Mouse (Mus musculus): ENCODE data around the gene Sec24d. TPM values are rescaled to one million over a fixed set of nuclear protein-coding genes. Genes with fewer than 3 reads are reported as not detected.
"Not testable (repeated sequence)": the region's sequence is repeated elsewhere in the genome, so short reads cannot be mapped to it uniquely, and the experiment has no call there.

The Sec24d gene
- total and polyA plus RNA-seq, 2 experiments: 46.4 to 89.7 TPM

DNA sequence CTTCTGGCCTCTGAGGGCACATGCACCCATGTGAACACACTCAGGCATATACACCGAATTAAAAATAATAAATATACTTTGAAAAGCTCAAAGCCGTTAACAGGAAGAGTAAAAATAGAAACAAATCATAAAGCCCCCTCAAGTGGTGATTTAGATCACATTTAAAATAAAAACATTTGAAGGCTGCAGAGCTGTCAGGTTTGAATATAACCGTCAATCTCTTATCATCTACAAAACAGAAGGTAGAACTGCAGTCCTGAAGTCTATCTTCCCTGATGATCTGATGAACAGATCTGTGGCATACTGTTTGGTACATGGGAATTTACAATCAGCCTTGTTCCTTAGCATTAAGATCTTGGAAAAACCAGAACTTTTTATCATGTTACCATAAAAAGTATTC lies 109.3 kb downstream of the Sec24d start:
- TF ChIP-seq CTCF (IDR thresholded peaks at IDR 0.05; ENCODE audit: low read depth, low read length): no peak
- TF ChIP-seq POLR2A (IDR thresholded peaks at IDR 0.05; ENCODE audit: extremely low read depth, insufficient read depth, low read length): no peak
- Histone ChIP-seq H3K4me3 (ENCODE audit: insufficient read depth, low read depth, low read length) (no peak overlapping the region), H3K27me3 (ENCODE audit: control insufficient read depth, insufficient read depth, low read length) (no peaks in the 10 kb centered on the region), H3K27ac (replicated peaks; ENCODE audit: insufficient read depth, low read depth, low read length) (no peak overlapping the region), H3K36me3 (ENCODE audit: control insufficient read depth, insufficient read depth, low read length) (peaks cover 23% of the 10 kb centered on the region), H3K4me1 (ENCODE audit: control insufficient read depth, insufficient read depth, low read length) (no peaks in the 10 kb centered on the region), H3K9ac (ENCODE audit: low read depth, low read length) (no peak overlapping the region), H3K79me2 (ENCODE audit: control insufficient read depth, insufficient read depth, low read length) (no peaks in the 10 kb centered on the region)
- no peak for DNase-seq (ENCODE audit: extremely low read depth, low read depth, low spot score)
- WGBS: 99% methylated on average over 3 of the region's 3 CpGs

DNA sequence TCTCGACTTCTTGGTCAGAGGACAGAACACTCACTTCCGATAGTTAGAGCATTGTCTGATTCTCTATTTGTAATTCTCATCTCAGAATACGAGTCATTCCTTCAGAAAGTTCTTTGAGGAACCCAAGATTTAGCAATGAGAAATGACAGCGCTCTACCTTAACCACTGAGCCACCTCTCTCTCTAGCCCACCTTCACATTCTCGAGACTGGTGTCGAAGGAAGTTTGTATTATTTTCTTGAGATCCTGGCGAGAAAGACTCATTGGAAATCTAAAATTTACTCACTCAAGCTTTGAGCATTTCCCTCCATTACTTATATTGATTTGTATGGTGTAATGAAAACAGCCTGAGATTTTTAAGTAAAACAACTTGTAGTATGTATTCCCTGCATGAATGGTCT lies 117.2 kb downstream of the Sec24d start:
- TF ChIP-seq POLR2A (IDR thresholded peaks at IDR 0.05; ENCODE audit: extremely low read depth, insufficient read depth, low read length) (no peak), CTCF (IDR thresholded peaks at IDR 0.05; ENCODE audit: low read depth, low read length) (no peak)
- DNase-seq (ENCODE audit: extremely low read depth, low read depth, low spot score): no peak
- H3K27me3 ChIP-seq (ENCODE audit: control insufficient read depth, insufficient read depth, low read length): no peaks in the 10 kb centered on the region
- H3K4me1 ChIP-seq (ENCODE audit: control insufficient read depth, insufficient read depth, low read length): no peaks in the 10 kb centered on the region; the same call in 1 of the 2 replicates
- H3K27ac ChIP-seq (replicated peaks; ENCODE audit: insufficient read depth, low read depth, low read length): no peak overlapping the region
- no peak overlapping the region for H3K4me3 ChIP-seq (ENCODE audit: insufficient read depth, low read depth, low read length)
- peaks cover 7% of the 10 kb centered on the region for H3K36me3 ChIP-seq (ENCODE audit: control insufficient read depth, insufficient read depth, low read length)
- 91% methylated on average over 7 of the region's 7 CpGs for WGBS
- no peak overlapping the region for H3K9ac ChIP-seq (ENCODE audit: low read depth, low read length)
- peaks cover 2% of the 10 kb centered on the region; the same call in 1 of the 2 replicates for H3K79me2 ChIP-seq (ENCODE audit: control insufficient read depth, insufficient read depth, low read length)

DNA sequence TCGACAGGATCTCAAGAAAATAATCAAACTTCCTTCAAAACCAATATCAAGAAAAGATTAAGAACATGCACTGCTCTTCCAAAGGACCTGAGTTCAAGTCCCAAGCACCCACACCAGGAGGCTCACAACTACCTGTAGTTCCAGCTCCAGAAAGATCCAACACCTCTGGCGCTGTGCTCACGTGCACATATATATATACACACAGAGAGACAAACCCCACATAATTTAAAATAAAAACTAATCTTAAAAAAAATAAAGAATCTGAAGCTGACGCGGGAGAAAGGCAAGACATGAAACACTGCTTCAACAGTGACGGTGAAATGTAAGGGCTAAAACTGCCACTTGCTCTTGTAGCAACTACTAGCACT lies 117.8 kb downstream of the Sec24d start:
- H3K4me1 ChIP-seq (ENCODE audit: control insufficient read depth, insufficient read depth, low read length): no peaks in the 10 kb centered on the region; the same call in 1 of the 2 replicates
- WGBS: 6% methylated on average over 6 of the region's 6 CpGs
- no peak for TF ChIP-seq CTCF (IDR thresholded peaks at IDR 0.05; ENCODE audit: low read depth, low read length)
- no peak for TF ChIP-seq POLR2A (IDR thresholded peaks at IDR 0.05; ENCODE audit: extremely low read depth, insufficient read depth, low read length)
- peaks cover 2% of the 10 kb centered on the region; the same call in 1 of the 2 replicates for H3K36me3 ChIP-seq (ENCODE audit: control insufficient read depth, insufficient read depth, low read length)
- H3K79me2 ChIP-seq (ENCODE audit: control insufficient read depth, insufficient read depth, low read length): peaks cover 2% of the 10 kb centered on the region; the same call in 1 of the 2 replicates
- peak overlapping the region; percentile 90 for H3K4me3 ChIP-seq (ENCODE audit: insufficient read depth, low read depth, low read length)
- H3K27ac ChIP-seq (replicated peaks; ENCODE audit: insufficient read depth, low read depth, low read length): peak overlapping the region; percentile 63; the same call in 1 of the 2 replicates
- peak overlapping the region; percentile 83 for H3K9ac ChIP-seq (ENCODE audit: low read depth, low read length)
- no peaks in the 10 kb centered on the region for H3K27me3 ChIP-seq (ENCODE audit: control insufficient read depth, insufficient read depth, low read length)
- DNase-seq (ENCODE audit: extremely low read depth, low read depth, low spot score): no peak

DNA sequence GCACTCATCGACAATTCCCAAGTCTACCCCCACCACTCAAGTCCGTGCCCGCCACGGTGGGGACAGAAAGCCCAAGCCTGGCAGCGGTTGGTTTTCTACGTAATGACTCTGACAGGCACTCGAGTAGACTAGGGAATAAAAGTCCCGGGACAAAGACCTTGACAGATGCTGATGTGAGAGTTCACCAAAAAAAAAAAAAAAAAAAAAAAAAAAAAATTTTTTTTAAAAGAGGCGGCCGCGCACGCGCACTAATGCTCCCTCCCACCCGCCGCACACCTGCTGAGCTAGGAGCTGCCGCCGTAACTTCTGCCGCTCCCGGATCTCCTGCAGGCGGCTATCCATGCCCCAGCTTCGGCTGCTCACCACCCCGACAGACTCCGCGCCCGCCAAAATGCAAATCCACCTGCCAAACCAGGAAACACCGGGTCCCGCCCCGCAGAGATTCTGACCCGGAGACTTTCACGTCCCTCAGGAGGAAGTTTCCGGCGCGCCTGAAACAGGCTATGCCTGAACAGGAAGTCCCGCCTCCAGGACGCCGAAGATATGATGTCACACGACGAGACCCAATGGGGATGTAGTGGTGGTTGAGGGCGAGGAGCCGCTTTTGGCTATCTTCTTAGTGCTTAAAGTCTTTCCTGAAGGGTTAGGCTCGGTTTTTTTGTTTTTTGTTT lies 118.4 kb downstream of the Sec24d start, which contains the start of gene Mettl14:
Gene Mettl14 (minus strand): TSS at position 623 of the 671 bp plus-strand sequence.
- H3K4me3 ChIP-seq (ENCODE audit: insufficient read depth, low read depth, low read length): peak within 1 kb of the TSS; percentile 90
- 0 out of 2 replicates have a peak, but pooled peaks cover 2% of the 10 kb centered on the region for H3K36me3 ChIP-seq (ENCODE audit: control insufficient read depth, insufficient read depth, low read length)
- no peaks in the 10 kb centered on the region; the same call in 1 of the 2 replicates for H3K4me1 ChIP-seq (ENCODE audit: control insufficient read depth, insufficient read depth, low read length)
- DNase-seq (ENCODE audit: extremely low read depth, low read depth, low spot score): peak; percentile 94
- H3K79me2 ChIP-seq (ENCODE audit: control insufficient read depth, insufficient read depth, low read length): peaks cover 2% of the 10 kb centered on the region; the same call in 1 of the 2 replicates
- WGBS: under 1% methylated on average over 41 of the region's 41 CpGs
- TF ChIP-seq POLR2A (IDR thresholded peaks at IDR 0.05; ENCODE audit: extremely low read depth, insufficient read depth, low read length) (no peak), CTCF (IDR thresholded peaks at IDR 0.05; ENCODE audit: low read depth, low read length) (no peak)
- peak within 1 kb of the TSS; percentile 91 for H3K27ac ChIP-seq (replicated peaks; ENCODE audit: insufficient read depth, low read depth, low read length)
- H3K27me3 ChIP-seq (ENCODE audit: control insufficient read depth, insufficient read depth, low read length): no peaks in the 10 kb centered on the region
- peak within 1 kb of the TSS; percentile 87 for H3K9ac ChIP-seq (ENCODE audit: low read depth, low read length)

DNA sequence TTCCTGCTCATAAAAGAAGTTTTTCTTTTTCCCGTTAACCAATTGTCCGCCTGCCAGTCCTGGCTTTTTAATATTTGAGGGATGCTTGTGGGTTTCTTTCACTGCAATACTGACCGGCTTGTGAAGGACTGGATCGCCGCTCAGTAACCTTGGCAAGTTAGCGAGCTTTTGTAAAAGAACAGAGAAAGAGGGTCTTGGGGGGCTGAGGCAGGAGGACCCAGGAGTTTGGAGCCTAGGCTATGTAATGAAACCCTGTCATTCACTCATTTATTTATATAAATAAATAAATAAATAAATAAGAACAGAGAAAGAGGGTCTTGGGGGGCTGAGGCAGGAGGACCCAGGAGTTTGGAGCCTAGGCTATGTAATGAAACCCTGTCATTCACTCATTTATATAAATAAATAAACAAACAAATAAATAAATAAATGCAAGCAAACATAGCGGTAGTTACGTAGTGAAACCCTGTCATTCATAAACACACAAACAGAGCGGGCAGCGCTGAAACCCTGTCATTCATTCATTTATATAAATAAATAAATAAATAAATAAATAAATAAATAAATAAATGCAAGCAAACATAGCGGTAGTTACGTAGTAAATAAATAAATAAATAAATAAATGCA lies 119.0 kb downstream of the Sec24d start:
- WGBS: 18% methylated on average over 12 of the region's 12 CpGs
- peak overlapping the region; percentile 45 for H3K4me3 ChIP-seq (ENCODE audit: insufficient read depth, low read depth, low read length)
- DNase-seq (ENCODE audit: extremely low read depth, low read depth, low spot score); H3K79me2 ChIP-seq (ENCODE audit: control insufficient read depth, insufficient read depth, low read length); H3K9ac ChIP-seq (ENCODE audit: low read depth, low read length); H3K27ac ChIP-seq (replicated peaks; ENCODE audit: insufficient read depth, low read depth, low read length); H3K4me1 ChIP-seq (ENCODE audit: control insufficient read depth, insufficient read depth, low read length); H3K36me3 ChIP-seq (ENCODE audit: control insufficient read depth, insufficient read depth, low read length); H3K27me3 ChIP-seq (ENCODE audit: control insufficient read depth, insufficient read depth, low read length): not testable (repeated sequence)

DNA sequence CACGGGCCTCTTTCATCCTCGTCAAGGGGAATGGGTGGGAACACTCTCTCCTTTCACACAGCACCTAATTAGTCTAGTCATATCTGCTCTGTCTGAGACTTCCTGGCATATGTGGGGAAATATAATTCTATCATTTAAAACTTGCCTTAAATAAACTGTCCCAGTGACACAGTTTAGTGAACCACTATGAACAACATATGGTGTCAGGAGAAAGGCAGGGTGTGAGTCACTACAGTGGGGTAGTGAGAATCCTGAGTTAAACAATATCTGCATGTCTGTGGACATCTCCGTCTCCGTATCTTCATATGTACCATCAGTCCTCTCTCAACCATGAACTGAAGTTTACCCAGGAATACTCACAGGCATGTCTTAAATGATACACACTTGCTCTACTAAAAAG lies 123.9 kb downstream of the Sec24d start:
- 75% methylated on average over 4 of the region's 4 CpGs for WGBS

More for the DNA sequence above, 123.9 kb downstream of the Sec24d start:
- H3K79me2 ChIP-seq (ENCODE audit: control insufficient read depth, insufficient read depth, low read length): no peaks in the 10 kb centered on the region
- no peaks in the 10 kb centered on the region for H3K4me1 ChIP-seq (ENCODE audit: control insufficient read depth, insufficient read depth, low read length)
- no peak overlapping the region for H3K4me3 ChIP-seq (ENCODE audit: insufficient read depth, low read depth, low read length)
- H3K27ac ChIP-seq (replicated peaks; ENCODE audit: insufficient read depth, low read depth, low read length): no peak overlapping the region
- no peaks in the 10 kb centered on the region for H3K36me3 ChIP-seq (ENCODE audit: control insufficient read depth, insufficient read depth, low read length)
- TF ChIP-seq CTCF (IDR thresholded peaks at IDR 0.05; ENCODE audit: low read depth, low read length) (no peak), POLR2A (IDR thresholded peaks at IDR 0.05; ENCODE audit: extremely low read depth, insufficient read depth, low read length) (no peak)
- H3K27me3 ChIP-seq (ENCODE audit: control insufficient read depth, insufficient read depth, low read length): no peaks in the 10 kb centered on the region
- no peak overlapping the region for H3K9ac ChIP-seq (ENCODE audit: low read depth, low read length)
- DNase-seq (ENCODE audit: extremely low read depth, low read depth, low spot score): no peak

All from liver, adult 2 months (tissue).